Mouse (Mus musculus) stomach, embryonic 14.5 days (tissue): ENCODE measurements at regions not wholly inside any gene's neighbourhood (a gene's known extent, or its start where the extent isn't known, plus 50 kb on each side); places are given as distances from the start of the nearest gene placed in this dataset.

ENCODE experiments used
- ATAC-seq: fragments of 200-750 bp; cut with Nextera tagmentation; 2 replicates; pipeline ENCODE4 v1.8.0; 2017; ENCODE audit warnings: low read depth, moderate TSS enrichment; ENCODE audit not compliant: insufficient number of reproducible peaks, insufficient read depth, low FRiP score
- H3K27ac ChIP-seq: fragments of 300-500 bp; sonication (generic); 2 replicates; pipeline ENCODE4 v1.5.1; 2014; ENCODE audit warnings: mild to moderate bottlenecking, low read length, moderate library complexity, mixed read lengths
- H3K27me3 ChIP-seq: fragments of 300-500 bp; sonication (generic); 2 replicates; pipeline ENCODE4 v1.6.1; 2014; ENCODE audit warnings: low read length, control low read depth, mixed read lengths; ENCODE audit not compliant: control insufficient read depth, insufficient read depth
- H3K36me3 ChIP-seq: fragments of 300-500 bp; sonication (generic); 2 replicates; pipeline ENCODE4 v1.6.1; 2014; ENCODE audit warnings: mild to moderate bottlenecking, control low read depth, low read length, moderate library complexity, mixed read lengths; ENCODE audit not compliant: control insufficient read depth, insufficient read depth
- H3K4me1 ChIP-seq: fragments of 300-500 bp; sonication (generic); 2 replicates; pipeline ENCODE4 v1.6.1; 2014; ENCODE audit warnings: low read length, control low read depth, mixed read lengths; ENCODE audit not compliant: control insufficient read depth, insufficient read depth
- H3K4me2 ChIP-seq: fragments of 300-500 bp; sonication (generic); replicated peaks from 2 replicates; pipeline ENCODE4 v1.6.1; 2014; ENCODE audit warnings: low read depth, low read length, control low read depth
- H3K4me3 ChIP-seq: fragments of 300-500 bp; sonication (generic); 2 replicates; pipeline ENCODE4 v1.5.1; 2014; ENCODE audit warnings: low read depth, low read length, control low read depth
- H3K9ac ChIP-seq: fragments of 300-500 bp; sonication (generic); replicated peaks from 2 replicates; pipeline ENCODE4 v1.6.1; 2014; ENCODE audit warnings: low read depth, mild to moderate bottlenecking, control low read depth, low read length, moderate library complexity, mixed read lengths
- H3K9me3 ChIP-seq: fragments of 300-500 bp; sonication (generic); 2 replicates; pipeline ENCODE4 v1.6.1; 2016; ENCODE audit warnings: low read depth, low read length, control low read depth; ENCODE audit not compliant: control insufficient read depth
- WGBS: fragments of 180-500 bp; shearing (Covaris S2); extraction: QIAGEN DNeasy Blood & Tissue Kit; methylation state at CpG from one replicate; pipeline ENCODE4 v1.1.7; 2014; 5-methylcytosine and 5-hydroxymethylcytosine counted together

DNA sequence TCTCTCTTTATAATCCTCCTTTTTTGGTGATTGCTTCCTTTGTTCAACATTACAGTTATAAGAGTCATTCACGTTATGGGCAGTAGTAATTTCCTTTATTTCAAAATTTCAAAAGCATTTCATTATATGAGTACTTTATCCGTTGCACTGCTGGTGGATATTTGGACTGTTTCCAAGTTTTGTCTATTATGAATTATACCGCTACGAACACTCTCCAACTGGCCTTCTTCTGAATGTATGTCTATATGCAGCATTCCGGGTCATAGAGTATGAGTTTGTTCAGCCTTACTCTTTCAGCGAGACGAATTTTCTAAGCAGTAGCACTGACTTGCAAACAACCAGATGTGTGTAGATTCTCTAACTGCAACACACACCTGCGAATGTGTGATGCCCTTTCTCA, 57.8 kb downstream of the Dusp6 start:
- Histone ChIP-seq H3K27ac (no peak overlapping the region), H3K4me3 (no peak overlapping the region), H3K9ac (no peak overlapping the region), H3K4me2 (no peak overlapping the region), H3K27me3 (no peaks in the 10 kb centered on the region), H3K9me3 (no peaks in the 10 kb centered on the region), H3K36me3 (no peaks in the 10 kb centered on the region), H3K4me1 (no peaks in the 10 kb centered on the region)
- no peak for ATAC-seq
- WGBS = 47% methylated on average over 8 of the region's 8 CpGs

DNA sequence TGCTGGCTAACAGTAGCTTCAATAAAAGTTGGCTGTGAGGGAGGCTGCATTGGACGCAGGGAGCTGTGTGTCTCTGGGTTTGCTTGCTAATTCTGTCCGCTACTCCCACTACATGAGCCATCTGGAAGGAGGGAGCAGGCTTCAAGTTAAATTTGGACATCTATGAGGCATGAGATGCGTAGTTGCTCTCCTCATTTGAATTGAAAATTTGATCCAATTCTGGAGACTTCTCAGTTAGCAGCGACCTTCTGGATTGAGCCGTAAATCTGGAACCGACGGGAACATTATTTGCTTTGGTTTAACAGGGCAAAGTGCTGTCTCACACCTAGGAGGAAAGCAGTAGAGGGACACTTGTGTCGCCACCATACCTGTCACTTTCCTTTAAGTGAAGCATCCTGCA, 60.3 kb downstream of the Dusp6 start:
- Histone ChIP-seq H3K9me3 (no peaks in the 10 kb centered on the region), H3K4me3 (no peak overlapping the region), H3K36me3 (no peaks in the 10 kb centered on the region), H3K27me3 (no peaks in the 10 kb centered on the region), H3K4me1 (no peaks in the 10 kb centered on the region), H3K9ac (no peak overlapping the region), H3K4me2 (no peak overlapping the region), H3K27ac (no peak overlapping the region)
- WGBS = 80% methylated on average over 8 of the region's 8 CpGs
- ATAC-seq = no peak

DNA sequence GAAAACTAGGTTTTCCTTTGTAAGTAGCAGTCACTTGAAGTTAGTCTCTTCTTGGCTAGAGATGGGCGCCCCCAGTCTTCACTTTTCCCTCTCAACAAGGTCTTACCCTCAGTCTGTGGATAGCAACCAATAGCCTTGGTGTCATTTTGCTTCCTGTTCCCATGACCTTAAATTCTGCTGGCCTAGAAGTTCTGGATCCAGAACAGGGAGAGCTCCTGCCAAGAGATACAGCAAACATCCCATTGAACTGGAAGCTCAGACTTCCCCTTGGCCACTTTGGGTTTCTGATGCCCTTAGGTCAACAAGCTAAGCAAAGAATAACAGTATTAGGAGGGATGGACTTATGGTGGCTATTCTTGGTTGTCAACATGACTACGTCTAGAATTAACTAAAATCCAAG, 64.5 kb downstream of the Dusp6 start:
- no peaks in the 10 kb centered on the region for H3K9me3 ChIP-seq
- no peaks in the 10 kb centered on the region for H3K27me3 ChIP-seq
- H3K27ac ChIP-seq = no peak overlapping the region
- 97% methylated on average over 2 of the region's 2 CpGs for WGBS
- no peak overlapping the region for H3K4me2 ChIP-seq
- H3K4me1 ChIP-seq = no peaks in the 10 kb centered on the region
- no peak for ATAC-seq
- no peak overlapping the region for H3K4me3 ChIP-seq
- no peaks in the 10 kb centered on the region for H3K36me3 ChIP-seq
- no peak overlapping the region for H3K9ac ChIP-seq

DNA sequence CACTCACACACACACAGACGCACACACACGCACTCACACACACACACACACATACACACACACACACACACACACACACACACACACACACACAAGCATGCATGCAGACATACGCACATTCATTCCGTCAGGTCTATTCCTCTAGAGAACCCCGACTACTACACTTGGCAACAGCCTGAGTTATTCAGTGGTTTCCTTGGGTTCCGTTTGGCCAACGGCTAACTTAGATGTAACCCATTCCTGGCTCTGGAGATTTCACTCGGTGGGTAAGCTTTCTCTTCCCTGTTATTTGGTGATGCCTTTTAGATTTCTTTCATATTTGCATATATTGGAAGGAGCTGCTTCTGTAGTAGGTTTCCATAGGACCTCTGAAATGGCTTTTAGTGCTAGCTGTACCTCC, 65.5 kb downstream of the Dusp6 start:
- no peaks in the 10 kb centered on the region for H3K4me1 ChIP-seq
- no peak for ATAC-seq
- 92% methylated on average over 8 of the region's 8 CpGs for whole genome bisulfite sequencing

DNA sequence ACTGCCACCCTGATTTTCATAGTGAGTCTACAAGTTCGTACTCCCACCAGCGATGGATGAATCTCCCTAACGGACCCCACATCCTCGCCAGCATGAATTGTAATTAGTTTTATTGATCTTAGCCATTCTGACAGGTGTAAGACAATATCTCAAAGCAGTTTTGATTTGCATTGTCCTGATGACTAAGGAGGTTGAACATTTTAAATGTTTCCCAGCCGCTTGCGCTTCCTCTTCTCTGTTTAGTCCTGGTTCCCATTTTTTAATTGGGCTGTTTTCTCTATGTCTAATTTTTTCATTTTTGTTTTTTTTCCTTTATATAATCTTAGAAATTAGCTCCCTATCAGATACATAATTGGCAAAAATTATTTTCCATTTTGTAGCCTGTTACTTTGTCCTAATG, 66.4 kb downstream of the Dusp6 start:
- Histone ChIP-seq H3K27ac (no peak overlapping the region), H3K36me3 (no peaks in the 10 kb centered on the region), H3K4me1 (no peaks in the 10 kb centered on the region), H3K9me3 (no peaks in the 10 kb centered on the region), H3K4me2 (no peak overlapping the region), H3K9ac (no peak overlapping the region), H3K4me3 (no peak overlapping the region), H3K27me3 (no peaks in the 10 kb centered on the region)
- WGBS = 87% methylated on average over 6 of the region's 6 CpGs
- ATAC-seq = no peak

More for the DNA sequence above, 65.5 kb downstream of the Dusp6 start:
- Histone ChIP-seq H3K4me3 (no peak overlapping the region), H3K4me2 (no peak overlapping the region), H3K27me3 (no peaks in the 10 kb centered on the region), H3K27ac (no peak overlapping the region), H3K9me3 (no peaks in the 10 kb centered on the region), H3K36me3 (no peaks in the 10 kb centered on the region), H3K9ac (no peak overlapping the region)

DNA sequence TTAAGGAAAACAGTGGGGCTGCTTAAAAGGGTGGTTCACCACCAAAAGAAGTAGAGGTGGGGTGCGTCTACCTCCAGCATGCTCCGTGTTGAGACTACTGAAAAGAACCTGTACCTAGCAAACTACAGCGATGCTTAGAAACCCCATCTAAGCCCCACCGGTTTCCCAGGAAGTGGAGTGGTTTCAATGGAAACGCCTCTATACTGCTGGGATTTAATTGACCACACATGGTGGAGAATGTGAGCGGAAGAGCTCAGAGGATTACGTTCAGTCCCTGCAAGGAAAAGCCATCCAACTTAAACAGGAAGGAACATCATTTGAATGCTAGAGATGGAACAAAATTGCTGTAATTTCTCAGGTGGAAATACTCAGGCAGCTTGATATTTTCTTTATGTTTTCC, 67.5 kb downstream of the Dusp6 start:
- no peaks in the 10 kb centered on the region for H3K4me1 ChIP-seq
- H3K4me3 ChIP-seq = no peak overlapping the region
- no peak overlapping the region for H3K9ac ChIP-seq
- no peaks in the 10 kb centered on the region for H3K27me3 ChIP-seq
- H3K36me3 ChIP-seq = no peaks in the 10 kb centered on the region
- 60% methylated on average over 7 of the region's 7 CpGs for WGBS
- ATAC-seq = no peak
- H3K9me3 ChIP-seq = no peaks in the 10 kb centered on the region
- H3K4me2 ChIP-seq = no peak overlapping the region
- no peak overlapping the region for H3K27ac ChIP-seq

DNA sequence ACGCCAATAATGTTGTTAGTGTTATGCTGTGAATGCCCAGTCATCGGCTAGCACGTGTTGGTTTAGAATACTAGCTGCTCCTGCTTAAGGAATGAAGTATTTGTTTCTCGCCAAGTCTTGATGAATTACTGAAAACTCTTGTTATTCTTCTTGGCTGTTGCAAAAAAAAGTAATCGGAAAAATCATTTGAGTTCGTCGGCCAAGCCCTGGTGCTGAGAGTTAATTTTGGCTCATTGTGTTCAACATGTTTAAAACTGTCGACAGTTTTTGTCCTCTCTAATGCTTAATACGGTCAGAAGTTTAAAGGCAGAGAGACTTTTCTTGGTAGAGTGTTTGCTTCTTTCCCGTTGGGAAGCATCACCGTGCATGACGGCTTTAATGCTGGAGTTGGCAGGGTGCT, 68.8 kb downstream of the Dusp6 start:
- Histone ChIP-seq H3K9me3 (no peaks in the 10 kb centered on the region), H3K4me2 (no peak overlapping the region), H3K36me3 (no peaks in the 10 kb centered on the region), H3K4me3 (no peak overlapping the region), H3K27ac (no peak overlapping the region), H3K9ac (no peak overlapping the region), H3K27me3 (no peaks in the 10 kb centered on the region), H3K4me1 (no peaks in the 10 kb centered on the region)
- WGBS = 85% methylated on average over 12 of the region's 12 CpGs
- ATAC-seq = no peak

DNA sequence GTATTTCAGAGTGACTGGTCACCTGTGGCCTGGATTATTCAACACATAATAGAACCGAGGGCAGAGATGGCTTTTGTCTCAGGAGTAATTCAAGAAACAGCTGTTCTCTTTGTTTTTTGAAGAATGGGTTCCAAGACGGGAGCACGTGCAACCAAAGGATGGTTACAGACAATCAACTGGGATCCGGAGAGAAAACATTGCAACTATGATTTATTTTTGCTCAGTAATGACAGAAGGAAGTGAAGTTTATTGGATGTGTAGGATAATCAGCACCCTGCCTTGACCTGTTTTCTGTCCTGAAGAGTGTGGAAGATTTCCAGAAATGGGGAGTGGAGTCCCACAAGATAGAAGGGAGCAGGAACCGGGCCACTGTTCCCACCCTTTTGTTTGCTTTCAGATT, 70.8 kb downstream of the Dusp6 start:
- Histone ChIP-seq H3K36me3 (no peaks in the 10 kb centered on the region), H3K27me3 (no peaks in the 10 kb centered on the region), H3K9me3 (no peaks in the 10 kb centered on the region), H3K4me2 (no peak overlapping the region), H3K4me1 (no peaks in the 10 kb centered on the region), H3K27ac (no peak overlapping the region), H3K4me3 (no peak overlapping the region), H3K9ac (no peak overlapping the region)
- no peak for ATAC-seq
- WGBS = 77% methylated on average over 5 of the region's 5 CpGs

DNA sequence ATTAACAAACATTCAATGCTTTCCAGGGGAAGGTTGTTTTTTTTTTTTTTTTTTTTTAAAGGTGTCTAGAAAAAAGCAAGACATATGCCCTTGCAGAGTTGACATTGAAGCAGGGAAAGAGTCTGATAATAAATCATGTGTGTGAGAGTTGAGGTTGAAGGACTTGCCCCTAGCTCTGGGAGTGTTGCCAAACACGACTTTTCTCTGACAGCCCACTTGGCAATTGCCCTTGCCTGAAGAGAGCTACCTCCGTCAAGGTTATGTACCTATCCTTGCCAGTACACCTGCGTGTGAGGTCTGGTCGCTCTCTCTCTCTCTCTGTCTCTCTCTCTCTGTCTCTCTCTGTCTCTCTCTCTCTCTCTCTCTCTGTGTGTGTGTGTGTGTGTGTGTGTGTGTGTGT, 73.1 kb downstream of the Dusp6 start:
- Histone ChIP-seq H3K27ac (no peak overlapping the region), H3K9ac (no peak overlapping the region), H3K36me3 (no peaks in the 10 kb centered on the region), H3K4me2 (no peak overlapping the region), H3K9me3 (no peaks in the 10 kb centered on the region), H3K4me1 (no peaks in the 10 kb centered on the region), H3K27me3 (no peaks in the 10 kb centered on the region), H3K4me3 (no peak overlapping the region)
- WGBS = 62% methylated on average over 4 of the region's 4 CpGs
- no peak for ATAC-seq
